Mouse (Mus musculus): ENCODE measurements at regions not wholly inside any gene's neighbourhood (a gene's known extent, or its start where the extent isn't known, plus 50 kb on each side); places are given as distances from the start of the nearest gene placed in this dataset.

DNA sequence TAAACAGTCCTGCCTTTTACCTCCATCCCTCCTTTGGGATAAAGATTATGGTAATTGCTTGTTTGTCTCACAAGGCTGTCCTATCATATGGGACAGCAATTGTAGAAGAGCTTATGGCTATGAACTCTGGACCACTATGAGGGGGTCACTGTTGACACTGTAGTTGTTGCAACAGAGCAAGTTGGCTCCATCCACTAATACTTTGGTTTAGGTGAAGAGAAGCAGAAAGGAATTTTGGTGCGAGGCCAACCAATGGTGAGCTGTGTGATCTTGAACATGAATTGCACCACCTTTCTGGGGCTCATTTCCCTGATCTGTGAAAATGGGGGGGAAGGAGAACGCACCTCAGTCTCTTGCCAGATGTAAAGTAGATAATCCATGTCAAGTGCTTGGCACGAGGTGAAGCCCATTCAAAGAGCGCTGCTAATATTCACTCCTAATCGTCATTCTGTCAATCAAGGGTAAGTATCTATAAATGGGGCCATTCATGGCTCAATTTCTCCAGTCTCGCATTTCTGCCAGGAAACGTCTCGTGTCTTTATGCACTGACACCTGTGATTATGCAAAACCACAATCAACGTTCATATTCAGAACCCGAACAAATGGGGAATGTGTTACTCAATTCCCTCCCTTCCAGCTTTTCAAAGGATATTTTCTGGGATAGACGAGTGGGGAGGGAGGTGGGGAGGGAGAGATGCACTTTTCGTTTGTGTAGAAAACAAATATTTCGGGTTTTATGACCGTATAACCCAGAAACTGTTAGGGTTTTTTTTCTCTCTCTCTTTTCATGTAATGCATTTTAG lies 133.3 kb upstream of the Jun start:
- DNase-seq: no peak

DNA sequence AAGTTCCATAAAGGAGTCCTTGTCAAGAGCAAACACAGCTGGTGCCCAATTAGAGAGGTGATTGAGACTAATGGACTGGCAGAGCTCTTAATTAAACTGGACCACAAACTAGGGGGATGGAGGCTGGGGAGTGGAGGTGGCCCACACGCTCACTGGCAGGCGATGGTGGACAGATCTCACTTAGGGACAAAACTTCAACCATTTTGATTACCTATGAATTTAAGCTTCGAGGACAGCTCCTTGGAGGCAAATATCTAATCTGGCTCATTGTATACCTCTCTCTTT lies 133.8 kb upstream of the Jun start:
- no peak for DNase-seq

DNA sequence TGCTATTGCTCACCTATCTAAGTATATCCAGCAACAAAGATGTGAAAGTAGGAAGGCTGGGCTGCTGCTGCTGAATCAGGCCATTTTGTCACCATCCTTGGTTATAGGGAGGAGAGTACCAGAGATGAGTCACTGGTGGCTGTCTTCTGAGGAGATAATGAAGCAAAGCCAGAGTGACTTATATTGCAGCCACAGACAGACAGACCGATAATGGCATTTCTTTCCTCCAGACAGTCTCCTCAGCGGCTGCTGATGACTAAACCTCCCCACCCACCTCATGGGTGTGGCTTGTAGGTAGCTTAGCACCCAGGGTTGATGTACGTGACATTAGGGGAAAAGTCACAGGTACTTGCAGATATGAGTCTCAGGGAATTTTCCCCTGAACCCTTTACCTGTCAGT lies 136.1 kb upstream of the Jun start:
- no peak for DNase-seq

DNA sequence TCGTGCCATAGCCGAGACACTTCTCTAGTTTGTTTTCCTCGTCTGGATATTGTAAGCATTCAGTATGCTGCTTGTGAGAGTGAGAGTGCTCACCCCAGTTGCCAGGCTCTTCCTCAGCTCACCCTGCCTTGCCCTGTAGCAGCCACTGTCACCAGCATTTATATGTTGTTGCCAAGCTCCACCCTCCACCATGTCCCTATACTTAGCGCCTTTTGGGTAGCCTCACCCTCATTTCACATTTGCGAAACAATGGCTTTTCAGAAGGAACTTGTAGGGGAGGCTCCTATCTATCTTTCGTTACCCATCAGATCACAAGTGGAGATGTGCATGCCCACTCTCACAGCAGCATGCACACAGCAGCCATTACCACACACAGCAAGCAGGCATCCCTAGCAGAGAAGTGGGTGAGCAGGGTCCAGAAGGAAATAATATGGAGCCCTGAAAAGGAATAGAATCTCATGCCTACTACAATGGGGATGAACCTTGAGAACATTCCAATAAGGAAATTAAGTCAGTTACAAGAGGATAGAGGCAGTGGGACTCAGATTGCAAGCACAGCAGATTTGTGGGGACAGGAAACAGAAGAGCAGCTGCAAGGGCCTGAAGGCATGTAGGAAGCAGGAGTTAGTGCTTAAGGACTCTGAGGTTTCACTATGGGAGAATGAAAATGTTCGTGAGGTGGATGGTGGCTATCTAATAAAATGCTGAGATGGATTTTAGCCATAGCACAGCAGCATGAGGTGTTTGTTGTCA lies 139.8 kb upstream of the Jun start:
- no peak for DNase-seq

DNA sequence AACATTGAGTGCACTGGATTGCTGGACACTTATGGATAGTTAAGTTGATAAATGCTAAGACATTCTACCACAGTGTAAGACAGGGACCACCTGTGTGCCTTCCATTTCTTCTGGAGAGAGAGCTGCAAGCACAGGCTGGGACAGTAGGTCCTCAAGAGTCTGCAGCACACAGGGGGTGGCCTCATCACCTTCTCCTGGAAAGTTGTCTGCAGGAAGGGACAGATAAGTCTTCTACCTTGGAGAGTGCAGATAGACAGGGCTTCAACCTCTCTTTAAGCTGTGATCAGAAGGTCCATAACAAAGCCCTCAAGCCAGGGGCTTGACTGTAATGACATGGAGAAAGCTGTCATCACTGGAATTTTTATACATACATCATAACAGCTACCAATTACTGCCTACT lies 140.5 kb upstream of the Jun start:
- no peak for DNase-seq

DNA sequence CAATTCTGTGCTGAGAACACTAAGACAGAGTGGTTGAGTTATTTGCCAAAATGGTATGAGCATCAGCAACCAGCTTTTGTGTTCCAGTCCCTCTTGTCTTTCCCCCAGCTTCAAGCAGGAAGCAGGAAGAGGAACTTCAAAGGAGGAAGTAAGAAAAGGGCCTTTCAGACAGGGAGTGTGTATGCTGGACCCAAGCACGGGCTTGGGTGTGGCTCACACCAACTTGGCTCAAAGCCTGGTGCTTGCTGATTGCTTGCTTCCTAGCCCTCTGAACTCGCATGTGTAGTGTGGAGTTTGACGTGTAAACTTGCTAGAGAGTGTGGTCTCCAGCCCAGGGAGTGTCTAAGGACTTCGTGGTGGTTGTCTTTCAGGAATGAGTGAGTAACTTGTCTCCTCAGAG lies 141.0 kb upstream of the Jun start:
- peak; percentile 60 for DNase-seq

DNA sequence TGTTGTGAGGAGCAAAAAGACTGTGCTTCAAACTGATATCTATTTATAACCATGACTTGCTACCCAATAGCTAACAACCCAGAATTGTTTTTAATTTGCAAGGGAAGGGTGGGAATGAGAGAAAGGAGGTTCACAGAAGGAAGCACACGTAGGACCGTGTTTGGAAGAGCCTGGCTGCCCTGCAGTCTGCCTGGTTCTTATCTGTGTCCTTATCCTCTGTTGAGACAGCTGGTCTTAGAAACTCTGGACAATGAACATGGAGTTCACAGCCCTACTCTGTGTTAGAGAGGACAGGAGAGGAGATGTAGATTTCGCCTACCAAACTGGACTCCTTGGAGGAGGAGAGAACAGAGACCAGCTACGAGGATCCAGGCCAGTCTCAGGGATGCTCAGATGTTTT lies 141.5 kb upstream of the Jun start:
- no peak for DNase-seq

DNA sequence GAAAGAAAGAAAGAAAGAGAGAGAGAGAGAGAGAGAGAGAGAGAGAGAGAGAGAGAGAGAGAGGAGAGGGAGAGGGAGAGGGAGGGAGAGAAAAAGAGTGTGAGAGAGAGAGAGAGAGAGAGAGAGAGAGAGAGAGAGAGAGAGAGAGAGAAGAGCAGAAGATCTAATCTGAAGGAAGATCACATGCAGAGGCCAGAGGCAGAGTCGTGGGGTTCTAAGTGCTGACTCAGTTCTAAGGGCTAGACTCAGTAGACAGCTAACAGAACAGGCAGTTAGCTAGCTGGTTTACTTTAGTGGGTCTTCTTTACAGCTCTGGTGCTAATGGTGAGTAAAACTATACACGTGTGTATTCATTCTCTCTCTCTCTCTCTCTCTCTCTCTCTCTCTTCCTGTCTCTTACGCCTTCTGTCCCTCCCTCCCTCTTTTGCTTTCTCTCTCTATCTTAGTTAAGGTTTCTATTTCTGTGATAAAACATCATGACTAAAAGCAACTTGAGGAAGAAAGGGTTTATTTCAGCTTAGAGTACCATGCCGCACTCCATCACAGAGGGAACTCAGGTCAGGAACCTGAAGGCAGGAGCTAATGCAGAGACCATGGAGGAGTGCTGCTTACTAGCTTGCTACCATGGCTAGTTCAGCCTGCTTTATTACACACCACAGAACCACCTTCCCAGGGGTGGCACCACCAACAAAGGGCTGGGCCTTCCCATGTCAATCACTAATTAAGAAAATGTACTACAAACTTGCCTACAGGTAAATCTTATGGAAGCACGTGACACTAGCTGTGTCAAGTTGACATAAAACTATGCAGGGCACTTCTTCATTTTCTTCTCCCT lies 142.8 kb upstream of the Jun start:
- DNase-seq: no peak

DNA sequence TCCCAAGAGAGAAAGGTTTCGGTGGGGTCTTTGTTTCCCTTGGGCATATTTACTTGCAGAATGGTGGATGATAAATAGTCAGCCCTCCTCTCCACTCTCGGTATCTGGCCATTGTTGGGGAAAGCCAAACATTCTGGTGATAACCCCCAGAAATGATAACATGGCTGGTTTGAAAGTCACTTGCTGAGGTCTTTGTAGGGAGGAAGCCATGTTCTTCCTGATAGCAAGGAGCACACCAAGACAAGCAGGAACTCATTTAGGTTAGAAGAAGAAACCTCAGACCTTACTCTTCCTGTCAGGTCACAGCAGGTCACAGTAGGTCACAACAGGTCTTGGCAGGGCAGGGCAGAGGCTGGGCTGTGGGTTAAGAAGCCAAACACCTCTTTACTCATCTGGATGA lies 144.1 kb upstream of the Jun start:
- DNase-seq: no peak

DNA sequence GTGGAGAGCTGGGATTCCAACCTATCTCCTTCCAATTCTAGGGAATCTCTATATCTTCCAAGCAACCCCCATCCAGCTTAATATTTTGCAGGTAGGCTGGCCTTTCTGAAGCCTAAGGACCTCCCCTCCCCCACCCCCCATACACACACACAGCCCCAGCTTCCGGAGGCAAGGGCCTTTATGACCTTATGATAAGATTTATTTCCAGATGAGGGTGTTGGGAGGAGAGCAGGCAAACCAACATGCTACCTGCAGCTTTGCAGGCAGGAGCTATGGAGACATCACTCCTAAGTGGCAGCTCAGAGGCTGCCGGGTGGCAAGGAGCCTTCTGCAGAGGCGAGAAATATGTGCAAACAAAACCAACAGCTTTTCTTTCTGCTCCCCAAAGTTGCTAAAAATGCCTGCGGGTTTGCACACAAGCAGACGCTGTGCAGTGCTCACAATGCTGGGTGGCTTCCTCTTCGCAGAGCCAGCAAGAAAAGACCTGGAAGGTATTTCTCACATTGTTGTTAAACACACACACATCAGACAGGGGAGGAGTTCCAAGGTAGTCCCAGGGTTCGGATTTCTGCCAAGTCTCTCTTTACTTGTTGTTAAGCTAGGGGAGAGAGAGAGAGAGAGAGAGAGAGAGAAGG lies 145.2 kb upstream of the Jun start:
- DNase-seq: no peak

DNA sequence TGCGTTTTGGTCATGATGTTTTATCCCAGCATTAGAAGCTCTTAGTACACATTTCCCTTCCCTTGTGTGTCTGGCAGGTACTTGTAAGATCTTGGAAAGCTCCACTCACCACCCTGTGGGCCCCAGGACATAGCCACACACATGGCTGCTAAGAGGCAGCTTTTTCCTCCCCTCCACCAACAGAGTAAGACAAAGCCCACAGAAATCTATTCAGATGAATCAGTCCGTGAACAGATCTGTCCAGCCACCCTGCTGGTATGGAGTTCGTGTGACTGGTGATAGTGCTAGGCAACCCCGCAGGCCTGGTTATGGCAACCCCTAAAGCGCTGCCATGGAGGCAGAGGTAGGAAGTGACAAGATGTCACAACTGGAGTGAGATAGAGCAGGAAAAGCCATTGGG lies 147.4 kb upstream of the Jun start:
- DNase-seq: no peak

DNA sequence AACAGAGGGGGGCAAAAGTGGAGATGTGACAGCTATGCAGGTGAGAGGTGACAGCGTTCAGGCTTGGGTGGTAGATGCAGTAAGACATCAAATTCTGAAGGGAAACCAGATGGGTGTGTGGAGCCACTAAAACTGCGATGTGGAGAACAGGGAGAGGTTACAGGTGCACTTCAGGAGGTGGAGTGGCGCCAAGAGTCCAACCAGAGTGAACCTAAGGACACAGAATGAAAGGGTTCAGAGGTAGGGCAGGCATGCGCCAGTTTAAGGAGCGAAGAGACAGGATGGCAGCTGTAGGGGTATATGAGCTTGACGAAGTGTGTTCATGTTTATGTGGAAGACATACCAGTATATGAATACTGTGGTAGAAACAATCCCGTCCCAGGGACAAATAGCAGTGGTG lies 148.1 kb upstream of the Jun start:
- peak; percentile 18 for DNase-seq

DNA sequence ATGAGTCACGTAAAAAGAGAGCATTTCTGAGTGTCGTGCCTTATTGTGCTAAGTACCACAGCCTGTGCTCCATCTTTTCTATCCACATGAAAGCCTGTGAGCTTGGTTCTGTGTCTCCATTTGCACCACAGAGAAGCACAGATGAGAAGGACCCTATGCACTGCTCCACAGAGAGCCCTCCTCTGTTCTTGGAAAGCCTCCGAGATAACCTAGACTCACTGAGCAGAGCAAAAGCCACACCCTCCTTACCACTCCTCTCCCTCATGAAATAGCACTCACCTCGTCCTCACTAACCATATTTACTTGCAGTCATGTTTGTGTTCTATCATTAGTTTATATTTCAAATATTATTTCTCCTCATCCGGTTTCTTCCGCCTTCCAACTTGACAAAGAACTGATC lies 150.5 kb upstream of the Jun start:
- DNase-seq: peak; percentile 1

DNA sequence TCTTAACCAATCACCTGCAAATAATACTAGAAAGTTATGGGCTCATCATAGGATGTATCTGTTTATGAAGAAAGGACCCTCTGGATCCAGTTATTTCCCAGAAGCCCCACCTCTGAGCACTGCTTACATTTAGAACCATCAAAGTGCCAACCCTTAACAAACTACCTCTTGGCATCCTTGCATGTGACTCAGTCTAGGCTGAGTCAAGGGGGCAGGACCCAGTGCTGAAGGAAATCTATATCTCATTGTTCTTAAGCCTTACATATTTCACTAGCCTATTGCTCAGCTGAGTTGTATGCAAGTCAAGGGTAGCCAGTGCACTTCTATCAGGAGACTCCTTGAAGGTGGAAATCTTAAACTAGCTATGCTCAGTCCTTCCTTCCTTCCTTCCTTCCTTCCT lies 151.6 kb upstream of the Jun start:
- DNase-seq: peak; percentile 1

DNA sequence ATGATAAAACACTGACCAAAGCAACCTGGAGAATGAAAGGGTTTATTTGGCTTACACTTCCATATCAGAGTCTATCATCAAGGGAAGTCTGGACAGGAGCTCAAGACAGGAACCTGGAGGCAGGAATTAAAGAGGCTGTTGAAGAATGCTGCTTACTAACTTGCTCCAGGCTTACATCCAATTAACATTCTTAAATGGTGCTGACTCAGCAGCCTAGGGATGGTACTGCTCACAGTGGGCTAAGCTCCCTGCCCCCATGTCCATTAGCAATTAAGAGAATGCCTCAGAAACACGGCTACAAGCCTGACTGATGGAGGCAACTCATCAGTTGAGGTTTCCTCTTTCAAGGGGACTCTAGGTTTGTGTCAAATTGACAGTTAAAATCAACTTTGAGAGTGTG lies 153.3 kb upstream of the Jun start:
- no peak for DNase-seq

DNA sequence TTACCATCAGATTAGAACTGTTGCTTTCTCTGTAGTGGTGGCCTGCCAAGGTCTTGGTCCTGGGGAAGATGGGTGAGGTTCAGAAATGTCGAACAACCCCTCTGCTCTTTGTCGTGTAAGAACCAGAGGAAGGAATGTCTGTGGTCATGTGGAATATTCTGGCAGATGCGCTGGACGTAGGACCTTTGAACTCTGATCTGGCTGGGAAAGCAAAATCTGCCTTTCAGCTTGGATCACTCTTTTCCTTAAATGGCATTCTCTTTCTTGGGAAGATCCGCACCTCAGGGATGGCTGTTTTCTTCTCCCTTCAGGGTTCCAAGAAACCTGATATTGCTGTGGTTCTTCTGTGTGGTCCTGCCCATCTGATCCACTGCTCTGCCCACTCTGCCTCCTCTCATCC lies 155.8 kb upstream of the Jun start:
- DNase-seq: peak; percentile 23

DNA sequence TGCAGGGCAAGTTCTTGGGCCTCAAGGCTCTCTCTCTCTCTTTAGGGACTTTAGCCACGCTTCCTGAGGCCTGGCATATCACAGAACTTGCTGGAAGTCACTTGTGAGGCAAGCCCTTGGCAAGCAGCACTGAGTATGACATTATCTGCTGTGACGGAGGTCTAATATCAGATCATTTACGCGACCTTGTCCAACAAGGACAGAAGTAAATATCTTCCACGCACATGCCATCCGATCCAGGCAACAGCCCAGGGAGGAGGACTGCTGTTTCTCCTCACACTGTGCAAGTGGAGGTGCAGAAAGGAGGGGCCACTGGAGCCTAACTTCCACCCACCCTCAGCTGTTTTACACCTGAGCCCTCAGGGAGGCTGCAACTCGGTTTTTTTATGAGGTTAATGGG lies 156.8 kb upstream of the Jun start:
- no peak for DNase-seq

DNA sequence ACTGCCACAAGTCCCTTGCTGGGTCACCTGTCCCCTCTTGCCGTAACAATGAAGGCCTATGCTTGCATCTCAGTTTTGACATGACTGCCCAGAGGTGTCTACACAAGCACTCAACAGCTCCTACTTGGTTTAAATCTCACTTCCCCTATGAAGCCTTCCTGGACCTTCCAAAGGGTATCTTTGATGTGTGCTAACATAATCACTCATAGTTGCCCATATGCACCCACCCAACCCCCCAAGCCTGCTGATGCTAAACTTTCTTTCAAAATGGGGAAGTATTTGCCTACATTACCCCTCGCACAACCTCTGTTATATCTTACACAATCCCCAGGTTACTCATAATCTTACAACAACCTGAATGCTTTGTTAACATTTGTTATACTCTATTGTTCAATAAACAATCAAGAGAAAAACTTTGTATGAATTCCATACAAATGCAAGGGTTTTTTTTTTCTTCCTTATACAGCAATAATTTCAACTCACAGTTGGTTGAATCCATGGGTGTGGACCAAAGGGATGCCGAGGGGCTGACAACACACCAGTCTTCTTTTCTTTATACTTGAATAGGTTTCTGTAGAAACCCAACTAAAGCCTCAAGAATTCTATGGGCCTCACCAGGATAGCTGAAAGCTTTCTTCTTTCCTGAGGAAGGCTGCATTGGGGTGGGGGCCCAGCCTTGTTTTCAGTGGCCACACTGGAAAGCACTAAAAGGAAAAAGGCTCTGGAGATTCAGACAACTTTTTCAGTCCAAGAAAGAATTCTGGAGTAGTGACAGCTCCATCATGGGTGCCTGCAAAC lies 157.5 kb upstream of the Jun start:
- DNase-seq: no peak

DNA sequence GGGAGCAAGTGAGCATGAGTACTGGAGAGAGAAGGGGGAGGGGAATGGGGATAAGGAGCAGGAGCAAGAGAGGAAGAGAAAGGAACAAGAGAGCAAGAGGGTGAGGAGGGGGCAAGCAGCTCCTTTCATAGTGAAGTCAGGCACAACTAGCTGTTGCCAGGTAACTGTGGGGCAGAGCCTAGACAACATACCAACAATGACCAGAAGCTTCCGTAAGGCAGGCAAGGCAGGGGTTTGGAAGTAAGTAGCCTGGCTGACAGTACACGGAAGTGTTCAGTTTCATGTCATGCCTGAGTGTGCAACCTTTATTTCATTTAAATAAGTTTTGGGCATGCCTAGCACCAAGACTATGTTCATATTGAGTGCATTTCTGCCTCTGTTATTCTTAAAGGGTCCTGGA lies 160.5 kb upstream of the Jun start:
- no peak for DNase-seq

DNA sequence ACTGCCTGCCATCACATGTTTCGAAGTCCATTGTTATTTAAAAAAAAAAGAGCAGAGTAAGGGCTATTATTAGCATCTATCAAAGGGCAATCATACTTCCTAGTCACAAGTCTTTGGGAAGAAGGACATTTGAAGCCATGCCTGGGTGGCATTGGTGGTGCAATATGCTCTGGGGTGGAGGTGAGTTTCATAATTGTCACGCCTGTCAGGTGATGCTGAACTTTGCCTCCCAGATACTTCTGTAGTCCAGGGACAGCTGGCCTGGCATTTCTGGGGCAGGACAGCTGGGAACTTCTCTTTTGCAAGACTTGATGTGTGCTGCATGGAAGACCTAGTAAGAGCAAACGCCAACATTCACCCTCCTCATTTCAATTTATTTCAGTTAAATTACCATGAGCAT lies 161.0 kb upstream of the Jun start:
- no peak for DNase-seq

DNA sequence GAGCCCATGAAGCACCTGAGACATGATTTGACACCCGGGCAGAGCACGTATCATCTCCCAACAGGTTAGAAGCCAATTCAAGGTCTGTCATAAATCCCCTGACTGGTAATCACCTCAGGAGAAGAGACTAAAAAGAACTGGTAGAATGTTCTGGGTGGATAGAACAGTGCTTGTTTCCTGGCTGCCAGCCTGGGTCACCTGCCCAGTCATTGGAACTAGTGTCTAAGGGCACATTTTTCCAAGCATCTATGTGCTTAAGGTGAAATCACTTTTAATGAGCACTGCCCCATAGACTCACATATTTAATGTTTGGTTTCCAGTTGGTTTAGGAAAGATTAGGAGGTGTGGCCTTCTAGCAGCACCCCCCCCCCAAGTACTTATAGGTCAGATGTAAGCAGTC lies 162.0 kb upstream of the Jun start:
- DNase-seq: no peak

DNA sequence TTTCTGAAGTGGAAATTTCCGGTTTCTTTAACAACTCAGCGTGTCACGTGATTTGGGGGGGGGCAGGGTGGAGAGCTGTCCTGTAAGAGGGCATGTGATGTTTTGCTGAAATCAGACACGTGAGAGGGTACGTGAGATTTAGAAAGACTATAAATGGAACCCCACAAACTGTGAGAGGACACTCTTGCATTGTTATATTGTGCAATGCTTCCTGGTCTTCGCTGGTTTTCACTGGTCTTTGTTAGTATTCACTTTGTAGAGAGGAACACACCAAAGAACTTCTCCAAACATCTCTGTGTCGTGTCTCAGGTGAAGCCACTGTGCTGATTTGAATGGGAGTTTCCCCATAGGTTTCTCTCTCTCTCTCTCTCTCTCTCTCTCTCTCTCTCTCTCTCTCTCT lies 163.2 kb upstream of the Jun start:
- DNase-seq: no peak

DNA sequence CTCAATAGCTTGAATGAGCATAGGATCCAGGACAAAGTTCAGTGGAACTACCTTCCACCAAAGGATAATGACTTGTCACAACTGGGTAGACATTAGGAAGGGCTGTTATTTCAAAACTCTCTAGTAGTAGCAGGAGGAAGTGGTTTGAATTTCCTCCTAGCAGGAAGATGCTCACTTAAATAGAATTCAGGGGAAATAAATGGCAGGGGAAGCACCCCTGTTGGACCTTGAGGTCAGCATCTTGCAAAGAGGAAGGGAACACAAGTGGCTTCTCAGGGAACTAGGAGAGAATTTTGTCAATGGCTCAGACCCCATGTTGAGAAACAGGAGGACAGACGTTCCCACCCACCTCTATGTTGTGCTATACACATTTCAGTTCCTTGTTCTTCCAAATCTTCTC lies 178.4 kb upstream of the Jun start:
- DNase-seq: no peak
